Mouse (Mus musculus): ENCODE measurements at regions not wholly inside any gene's neighbourhood (a gene's known extent, or its start where the extent isn't known, plus 50 kb on each side); places are given as distances from the start of the nearest gene placed in this dataset.

GRCm38 (mm10) chr1:194030651-194031228 is 587.3 kb upstream of the Plxna2 start:
- DNase-seq (ENCODE audit: low read depth in 1 of 2, low spot score in 2 of 2) = no peak
- TF ChIP-seq POLR2A (IDR thresholded peaks at IDR 0.05; ENCODE audit: low read depth, low read length) = no peak
- TF ChIP-seq CTCF (IDR thresholded peaks at IDR 0.05; ENCODE audit: extremely low read depth, insufficient read depth, insufficient read length, insufficient replicate concordance) = no peak
- H3K4me3 ChIP-seq (ENCODE audit: extremely low read depth, insufficient read depth, insufficient read length) = no peak overlapping the region
- H3K27me3 ChIP-seq (ENCODE audit: control insufficient read depth, insufficient read depth, low read length) = no peaks in the 10 kb centered on the region
- no peaks in the 10 kb centered on the region for H3K36me3 ChIP-seq (ENCODE audit: control insufficient read depth, insufficient read depth, low read length)
- 70% methylated on average over 3 of the region's 3 CpGs for WGBS
- H3K4me1 ChIP-seq (ENCODE audit: control insufficient read depth, insufficient read depth, insufficient read length) = no peaks in the 10 kb centered on the region
- no peak overlapping the region for H3K27ac ChIP-seq (ENCODE audit: insufficient read depth, low read length)

- WGBS = 86% methylated on average over 7 of the region's 7 CpGs
- TF ChIP-seq CTCF (IDR thresholded peaks at IDR 0.05; ENCODE audit: extremely low read depth, insufficient read depth, insufficient read length, insufficient replicate concordance) = no peak
- no peak for TF ChIP-seq POLR2A (IDR thresholded peaks at IDR 0.05; ENCODE audit: low read depth, low read length)
These were observed 590.9 kb upstream of the Plxna2 start for GRCm38 (mm10) chr1:194026958-194027692.

GRCm38 (mm10) chr1:194026213-194026612 is 591.8 kb upstream of the Plxna2 start:
- 51% methylated on average over 2 of the region's 2 CpGs for whole genome bisulfite sequencing
- H3K4me1 ChIP-seq (ENCODE audit: control insufficient read depth, insufficient read depth, insufficient read length) = no peaks in the 10 kb centered on the region
- no peak for TF ChIP-seq CTCF (IDR thresholded peaks at IDR 0.05; ENCODE audit: extremely low read depth, insufficient read depth, insufficient read length, insufficient replicate concordance)
- no peaks in the 10 kb centered on the region for H3K27me3 ChIP-seq (ENCODE audit: control insufficient read depth, insufficient read depth, low read length)
- no peaks in the 10 kb centered on the region for H3K36me3 ChIP-seq (ENCODE audit: control insufficient read depth, insufficient read depth, low read length)
- no peak overlapping the region for H3K4me3 ChIP-seq (ENCODE audit: extremely low read depth, insufficient read depth, insufficient read length)
- no peak overlapping the region for H3K27ac ChIP-seq (ENCODE audit: insufficient read depth, low read length)
- DNase-seq (ENCODE audit: low read depth in 1 of 2, low spot score in 2 of 2) = no peak

More at GRCm38 (mm10) chr1:194026958-194027692, 590.9 kb upstream of the Plxna2 start:
- Histone ChIP-seq H3K36me3 (ENCODE audit: control insufficient read depth, insufficient read depth, low read length) (no peaks in the 10 kb centered on the region), H3K4me1 (ENCODE audit: control insufficient read depth, insufficient read depth, insufficient read length) (no peaks in the 10 kb centered on the region), H3K27ac (ENCODE audit: insufficient read depth, low read length) (no peak overlapping the region), H3K4me3 (ENCODE audit: extremely low read depth, insufficient read depth, insufficient read length) (no peak overlapping the region), H3K27me3 (ENCODE audit: control insufficient read depth, insufficient read depth, low read length) (no peaks in the 10 kb centered on the region)
- DNase-seq (ENCODE audit: low read depth in 1 of 2, low spot score in 2 of 2) = no peak

- H3K4me3 ChIP-seq (ENCODE audit: extremely low read depth, insufficient read depth, insufficient read length) = no peak overlapping the region
- no peaks in the 10 kb centered on the region for H3K4me1 ChIP-seq (ENCODE audit: control insufficient read depth, insufficient read depth, insufficient read length)
- TF ChIP-seq CTCF (IDR thresholded peaks at IDR 0.05; ENCODE audit: extremely low read depth, insufficient read depth, insufficient read length, insufficient replicate concordance) = no peak
- no peak for TF ChIP-seq POLR2A (IDR thresholded peaks at IDR 0.05; ENCODE audit: low read depth, low read length)
- no peaks in the 10 kb centered on the region for H3K36me3 ChIP-seq (ENCODE audit: control insufficient read depth, insufficient read depth, low read length)
- H3K27me3 ChIP-seq (ENCODE audit: control insufficient read depth, insufficient read depth, low read length) = no peaks in the 10 kb centered on the region
- H3K27ac ChIP-seq (ENCODE audit: insufficient read depth, low read length) = no peak overlapping the region
- DNase-seq (ENCODE audit: low read depth in 1 of 2, low spot score in 2 of 2) = no peak
These were observed 598.7 kb upstream of the Plxna2 start for GRCm38 (mm10) chr1:194019282-194019681.

- Histone ChIP-seq H3K4me3 (ENCODE audit: extremely low read depth, insufficient read depth, insufficient read length) (no peak overlapping the region), H3K27ac (ENCODE audit: insufficient read depth, low read length) (no peak overlapping the region), H3K36me3 (ENCODE audit: control insufficient read depth, insufficient read depth, low read length) (no peaks in the 10 kb centered on the region), H3K27me3 (ENCODE audit: control insufficient read depth, insufficient read depth, low read length) (no peaks in the 10 kb centered on the region; the same call in 1 of the 2 replicates), H3K4me1 (ENCODE audit: control insufficient read depth, insufficient read depth, insufficient read length) (no peaks in the 10 kb centered on the region)
- WGBS = 87% methylated on average over 2 of the region's 2 CpGs
- DNase-seq (ENCODE audit: low read depth in 1 of 2, low spot score in 2 of 2) = no peak
- TF ChIP-seq CTCF (IDR thresholded peaks at IDR 0.05; ENCODE audit: extremely low read depth, insufficient read depth, insufficient read length, insufficient replicate concordance) = no peak
- TF ChIP-seq POLR2A (IDR thresholded peaks at IDR 0.05; ENCODE audit: low read depth, low read length) = no peak
These were observed 622.1 kb upstream of the Camk1g start for GRCm38 (mm10) chr1:193992226-193992625.

GRCm38 (mm10) chr1:193989956-193990675 is 620.0 kb upstream of the Camk1g start:
- Histone ChIP-seq H3K27me3 (ENCODE audit: control insufficient read depth, insufficient read depth, low read length) (no peaks in the 10 kb centered on the region), H3K27ac (ENCODE audit: insufficient read depth, low read length) (no peak overlapping the region), H3K36me3 (ENCODE audit: control insufficient read depth, insufficient read depth, low read length) (no peaks in the 10 kb centered on the region), H3K4me1 (ENCODE audit: control insufficient read depth, insufficient read depth, insufficient read length) (no peaks in the 10 kb centered on the region), H3K4me3 (ENCODE audit: extremely low read depth, insufficient read depth, insufficient read length) (no peak overlapping the region)
- 87% methylated on average over 10 of the region's 10 CpGs for WGBS
- no peak for DNase-seq (ENCODE audit: low read depth in 1 of 2, low spot score in 2 of 2)
- TF ChIP-seq POLR2A (IDR thresholded peaks at IDR 0.05; ENCODE audit: low read depth, low read length) (no peak), CTCF (IDR thresholded peaks at IDR 0.05; ENCODE audit: extremely low read depth, insufficient read depth, insufficient read length, insufficient replicate concordance) (no peak)
